ENCODE assay signal across 25 mouse cellular contexts in genomic region chr19:15173301-15173700, GRCm38 (mm10).
DNase-seq lines count a peak whose midpoint lies in the region; ATAC-seq lines count a peak whose summit lies in the region.
"Had no signal": no experiment of that assay in that cellular context is flagged by ENCODE, and none has a peak within 500 bp of the region (broad histone marks: within the 10 kb centered on the region; RNA-seq: fewer than 3 reads in every experiment).

No protein-coding gene starts in this region.

- H3K4me2 ChIP-seq in midbrain, embryonic 15.5 days = no peak overlapping the region
- no peak overlapping the region for H3K4me2 ChIP-seq in midbrain, embryonic 14.5 days (ENCODE audit: low read length)
- H3K4me2 ChIP-seq: heart, embryonic 12.5 days; hindbrain, embryonic 14.5 days; limb, embryonic 13.5 days; liver, embryonic 11.5 days; lung, embryonic 15.5 days; midbrain, embryonic 11.5 days had no signal

- no peak overlapping the region for H3K4me3 ChIP-seq in midbrain, embryonic 15.5 days
- H3K4me3 ChIP-seq in midbrain, embryonic 14.5 days (replicated peaks; ENCODE audit: low read depth, low read length) = no peak overlapping the region
- H3K4me3 ChIP-seq: heart, adult 2 months; heart, embryonic 12.5 days; limb, embryonic 13.5 days; lung, embryonic 15.5 days had no signal

- H3K36me3 ChIP-seq in midbrain, embryonic 15.5 days (replicated peaks) = no peaks in the 10 kb centered on the region
- no peaks in the 10 kb centered on the region for H3K36me3 ChIP-seq in midbrain, embryonic 14.5 days (ENCODE audit: control insufficient read depth, insufficient read depth, low read length)
- H3K36me3 ChIP-seq: heart, embryonic 12.5 days; limb, embryonic 13.5 days; lung, embryonic 15.5 days had no signal

- H3K9me3 ChIP-seq in midbrain, embryonic 15.5 days = no peaks in the 10 kb centered on the region; the same call in 1 of the 2 replicates
- peaks cover 7% of the 10 kb centered on the region; the same call in 1 of the 2 replicates for H3K9me3 ChIP-seq in midbrain, embryonic 14.5 days (ENCODE audit: control insufficient read depth, low read length)
- H3K9me3 ChIP-seq: heart, embryonic 12.5 days; lung, embryonic 15.5 days had no signal

- H3K4me1 ChIP-seq in midbrain, embryonic 15.5 days = no peaks in the 10 kb centered on the region
- H3K4me1 ChIP-seq in midbrain, embryonic 14.5 days (ENCODE audit: control insufficient read depth, insufficient read depth, low read length) = no peaks in the 10 kb centered on the region
- H3K4me1 ChIP-seq: heart, embryonic 12.5 days; limb, embryonic 13.5 days; lung, embryonic 15.5 days had no signal

- no peak for ATAC-seq in frontal cortex, adult (ENCODE audit: low TSS enrichment)
- peak; percentile 37; the same call in 1 of the 2 replicates for ATAC-seq in midbrain, embryonic 15.5 days (replicated peaks)
- no peak for ATAC-seq in midbrain, embryonic 14.5 days (ENCODE audit: low FRiP score, low TSS enrichment)
- ATAC-seq: intestine, postnatal 0 days had no signal

- peak; percentile 12 to 20 for DNase-seq in frontal cortex, adult 2 months (ENCODE audit: extremely low spot score in 1 of 2, low spot score in 1 of 2)
- no peak for DNase-seq in midbrain, embryonic 14.5 days
- DNase-seq in ZHBTc4 (ENCODE audit: low read depth, low spot score) = peak; percentile 2
- peak; percentile 7 for DNase-seq in forelimb bud, embryonic 11.5 days (ENCODE audit: low read depth, low spot score)
- no peak for DNase-seq in ovary, postnatal 10 days (ENCODE audit: low spot score)
- DNase-seq: adrenal gland, postnatal 25 days; B cell, adult 2 months; cerebellum, adult 8-10 months; cerebellum, postnatal 36 days; heart, adult 2 months; kidney, adult 9 months; kidney, postnatal 10 days; right cerebral cortex, postnatal 4 days; thymus, adult 2 months; thymus, postnatal 4 days had no signal

- no peaks in the 10 kb centered on the region for H3K27me3 ChIP-seq in midbrain, embryonic 15.5 days (replicated peaks)
- H3K27me3 ChIP-seq in midbrain, embryonic 14.5 days (ENCODE audit: control insufficient read depth, insufficient read depth, low read length) = no peaks in the 10 kb centered on the region
- H3K27me3 ChIP-seq: heart, embryonic 12.5 days; limb, embryonic 13.5 days; lung, embryonic 15.5 days had no signal

- 38% methylated on average over 5 of the region's 5 CpGs for WGBS in midbrain, embryonic 15.5 days
- WGBS in midbrain, embryonic 14.5 days = 34% methylated on average over 5 of the region's 5 CpGs

- no peak overlapping the region for H3K27ac ChIP-seq in midbrain, embryonic 15.5 days
- no peak overlapping the region for H3K27ac ChIP-seq in midbrain, embryonic 14.5 days (replicated peaks; ENCODE audit: low read depth, low read length)
- H3K27ac ChIP-seq: heart, adult 2 months; hindbrain, embryonic 14.5 days; limb, embryonic 13.5 days; lung, embryonic 15.5 days; stomach, postnatal 0 days had no signal

- H3K9ac ChIP-seq in midbrain, embryonic 15.5 days = no peak overlapping the region
- H3K9ac ChIP-seq in midbrain, embryonic 14.5 days (replicated peaks; ENCODE audit: low read length) = no peak overlapping the region
- H3K9ac ChIP-seq: heart, embryonic 12.5 days; hindbrain, embryonic 14.5 days; limb, embryonic 13.5 days; lung, embryonic 15.5 days had no signal

Comparison
In these comparisons a context has a peak if more than half of its experiments do, and no peak if none do; other contexts are left out.
1. DNase-seq: peak in frontal cortex, adult 2 months (2 of 2), ZHBTc4 (single experiment) and forelimb bud, embryonic 11.5 days (single experiment); none in midbrain, embryonic 14.5 days (single experiment) and ovary, postnatal 10 days (single experiment).